Mouse (Mus musculus) neural tube, embryonic 11.5 days (tissue): ENCODE measurements around the gene Rbl2. TPM values are rescaled to one million over a fixed set of nuclear protein-coding genes. Genes with fewer than 3 reads are reported as not detected.

Experiments
- ATAC-seq: fragments of 200-750 bp; cut with Nextera tagmentation; 2 replicates; pipeline ENCODE4 v1.8.0; 2017; ENCODE audit warnings: moderate number of reproducible peaks, mild to moderate bottlenecking, moderate TSS enrichment, moderate library complexity; ENCODE audit not compliant: insufficient read depth, low FRiP score, low TSS enrichment
- DNase-seq: peaks from one replicate; pipeline ENCODE4 v3.0.0-alpha.2; 2015; ENCODE audit warnings: low spot score
- H3K27ac ChIP-seq: fragments of 300-500 bp; sonication (generic); 2 replicates; pipeline ENCODE4 v1.5.1; 2014; ENCODE audit warnings: low read depth, mild to moderate bottlenecking, low read length
- H3K27me3 ChIP-seq: fragments of 300-500 bp; sonication (generic); 2 replicates; pipeline ENCODE4 v1.6.1; 2014; ENCODE audit warnings: mild to moderate bottlenecking, low read length, mixed read lengths; ENCODE audit not compliant: control insufficient read depth, insufficient read depth
- H3K36me3 ChIP-seq: fragments of 300-500 bp; sonication (generic); 2 replicates; pipeline ENCODE4 v1.6.1; 2014; ENCODE audit warnings: mild to moderate bottlenecking, low read length, moderate library complexity, mixed read lengths; ENCODE audit not compliant: control insufficient read depth, insufficient read depth
- H3K4me1 ChIP-seq: fragments of 300-500 bp; sonication (generic); 2 replicates; pipeline ENCODE4 v1.6.1; 2014; ENCODE audit warnings: low read length, mixed read lengths; ENCODE audit not compliant: control insufficient read depth, insufficient read depth
- H3K4me2 ChIP-seq: fragments of 300-500 bp; sonication (generic); 2 replicates; pipeline ENCODE4 v1.6.1; 2014; ENCODE audit warnings: low read depth, mild to moderate bottlenecking, moderate library complexity
- H3K4me3 ChIP-seq: fragments of 300-500 bp; sonication (generic); 2 replicates; pipeline ENCODE4 v1.5.1; 2014; ENCODE audit warnings: low read depth, low read length
- H3K9ac ChIP-seq: fragments of 300-500 bp; sonication (generic); 2 replicates; pipeline ENCODE4 v1.6.1; 2014; ENCODE audit warnings: mild to moderate bottlenecking, low read length
- H3K9me3 ChIP-seq: fragments of 300-500 bp; sonication (generic); 2 replicates; pipeline ENCODE4 v1.6.1; 2016; ENCODE audit warnings: low read length; ENCODE audit not compliant: control insufficient read depth
- WGBS: fragments of 180-500 bp; shearing (Covaris S2); extraction: QIAGEN DNeasy Blood & Tissue Kit; methylation state at CpG from one replicate; pipeline ENCODE4 v1.1.7; 2014; 5-methylcytosine and 5-hydroxymethylcytosine counted together
- polyA plus RNA-seq: library from polyadenylated mRNA; unstranded; fragments of >200 nt; fragmentation: Nextera tagmentation; extraction: Ambion mirVana; gene quantifications from 2 replicates; pipeline ENCODE4 v1.2.1, GENCODE M21; 2014

Gene Rbl2
- 13.4 and 15.7 TPM in 2 replicates for polyA plus RNA-seq

- WGBS = 0% methylated on average over 25 of the region's 25 CpGs
- Histone ChIP-seq H3K4me2 (peak within 1 kb of the TSS; percentile 60), H3K27ac (peak within 1 kb of the TSS; percentile 39), H3K9me3 (no peaks in the 10 kb centered on the region), H3K27me3 (no peaks in the 10 kb centered on the region), H3K36me3 (no peaks in the 10 kb centered on the region), H3K9ac (peak within 1 kb of the TSS; percentile 75), H3K4me3 (peak within 1 kb of the TSS; percentile 82), H3K4me1 (no peaks in the 10 kb centered on the region; the same call in 1 of the 2 replicates)
- ATAC-seq (peak; percentile 94), DNase-seq (peak; percentile 95)
Observed at GRCm38 (mm10) chr8:91069834-91070233, at the start of gene Rbl2. Gene Rbl2 (plus strand): TSS chr8:91070057.

- ATAC-seq = no peak
- 88% methylated on average over 6 of the region's 6 CpGs for WGBS
Observed at GRCm38 (mm10) chr8:91034417-91034816, 35.4 kb upstream of the Rbl2 start.

GRCm38 (mm10) chr8:91036905-91037304, 33.0 kb upstream of the Rbl2 start:
- peaks cover 7% of the 10 kb centered on the region for H3K36me3 ChIP-seq
- no peaks in the 10 kb centered on the region for H3K9me3 ChIP-seq
- no peaks in the 10 kb centered on the region for H3K27me3 ChIP-seq
- 77% methylated on average over 6 of the region's 6 CpGs for WGBS
- no peak overlapping the region for H3K4me2 ChIP-seq
- no peaks in the 10 kb centered on the region for H3K4me1 ChIP-seq
- no peak for ATAC-seq
- H3K4me3 ChIP-seq = no peak overlapping the region
- H3K9ac ChIP-seq = no peak overlapping the region
- DNase-seq = no peak
- no peak overlapping the region for H3K27ac ChIP-seq

More at GRCm38 (mm10) chr8:91034417-91034816, 35.4 kb upstream of the Rbl2 start:
- no peak overlapping the region for H3K27ac ChIP-seq
- no peaks in the 10 kb centered on the region for H3K27me3 ChIP-seq
- no peak for DNase-seq
- H3K9me3 ChIP-seq = no peaks in the 10 kb centered on the region
- no peak overlapping the region for H3K4me2 ChIP-seq
- H3K4me1 ChIP-seq = no peaks in the 10 kb centered on the region
- no peak overlapping the region for H3K9ac ChIP-seq
- H3K36me3 ChIP-seq = peaks cover 7% of the 10 kb centered on the region; the same call in 1 of the 2 replicates
- H3K4me3 ChIP-seq = no peak overlapping the region

- no peak overlapping the region for H3K27ac ChIP-seq
- no peak overlapping the region for H3K4me2 ChIP-seq
- H3K4me1 ChIP-seq = no peaks in the 10 kb centered on the region
- 97% methylated on average over 1 of the region's 1 CpGs for whole genome bisulfite sequencing
- no peaks in the 10 kb centered on the region for H3K9me3 ChIP-seq
- DNase-seq (no peak), ATAC-seq (no peak)
- H3K27me3 ChIP-seq = no peaks in the 10 kb centered on the region
- H3K4me3 ChIP-seq = no peak overlapping the region
- H3K9ac ChIP-seq = no peak overlapping the region
- H3K36me3 ChIP-seq = peaks cover 10% of the 10 kb centered on the region
Observed at GRCm38 (mm10) chr8:91038637-91039036, 31.2 kb upstream of the Rbl2 start.

GRCm38 (mm10) chr8:91046370-91046769, 23.5 kb upstream of the Rbl2 start:
- no peak overlapping the region for H3K9ac ChIP-seq
- no peaks in the 10 kb centered on the region for H3K27me3 ChIP-seq
- no peak overlapping the region for H3K4me2 ChIP-seq
- H3K9me3 ChIP-seq = no peaks in the 10 kb centered on the region
- 91% methylated on average over 4 of the region's 4 CpGs for WGBS
- ATAC-seq = no peak
- peaks cover 19% of the 10 kb centered on the region for H3K36me3 ChIP-seq
- DNase-seq = no peak
- H3K4me1 ChIP-seq = no peaks in the 10 kb centered on the region
- no peak overlapping the region for H3K4me3 ChIP-seq
- no peak overlapping the region for H3K27ac ChIP-seq

- no peaks in the 10 kb centered on the region for H3K9me3 ChIP-seq
- no peaks in the 10 kb centered on the region for H3K4me1 ChIP-seq
- no peak overlapping the region for H3K27ac ChIP-seq
- H3K4me3 ChIP-seq = no peak overlapping the region
- H3K27me3 ChIP-seq = no peaks in the 10 kb centered on the region
- no peak overlapping the region for H3K4me2 ChIP-seq
- 76% methylated on average over 8 of the region's 8 CpGs for WGBS
- peaks cover 8% of the 10 kb centered on the region for H3K36me3 ChIP-seq
- no peak overlapping the region for H3K9ac ChIP-seq
- DNase-seq (peak; percentile 49), ATAC-seq (no peak)
Observed at GRCm38 (mm10) chr8:91051037-91051436, 18.8 kb upstream of the Rbl2 start.

GRCm38 (mm10) chr8:91054418-91054817, 15.4 kb upstream of the Rbl2 start:
- H3K4me2 ChIP-seq = no peak overlapping the region
- H3K36me3 ChIP-seq = peaks cover 2% of the 10 kb centered on the region; the same call in 1 of the 2 replicates
- no peaks in the 10 kb centered on the region for H3K4me1 ChIP-seq
- no peak for DNase-seq
- H3K9me3 ChIP-seq = no peaks in the 10 kb centered on the region
- no peak overlapping the region for H3K4me3 ChIP-seq
- ATAC-seq = no peak
- no peak overlapping the region for H3K9ac ChIP-seq
- no peak overlapping the region for H3K27ac ChIP-seq
- H3K27me3 ChIP-seq = no peaks in the 10 kb centered on the region
- WGBS = 88% methylated on average over 4 of the region's 4 CpGs

- H3K4me1 ChIP-seq = no peaks in the 10 kb centered on the region
- no peak overlapping the region for H3K4me3 ChIP-seq
- no peak for DNase-seq
- no peak overlapping the region for H3K4me2 ChIP-seq
- no peaks in the 10 kb centered on the region for H3K9me3 ChIP-seq
- ATAC-seq = no peak
- WGBS = 70% methylated on average over 3 of the region's 3 CpGs
- H3K9ac ChIP-seq = no peak overlapping the region
- H3K36me3 ChIP-seq = no peaks in the 10 kb centered on the region
- H3K27me3 ChIP-seq = no peaks in the 10 kb centered on the region
- no peak overlapping the region for H3K27ac ChIP-seq
Observed at GRCm38 (mm10) chr8:91056848-91057247, 13.0 kb upstream of the Rbl2 start.

GRCm38 (mm10) chr8:91059086-91059578, 10.7 kb upstream of the Rbl2 start:
- H3K4me3 ChIP-seq = no peak overlapping the region
- no peak overlapping the region for H3K4me2 ChIP-seq
- H3K9me3 ChIP-seq = no peaks in the 10 kb centered on the region
- ATAC-seq = no peak
- H3K27ac ChIP-seq = no peak overlapping the region
- no peaks in the 10 kb centered on the region for H3K4me1 ChIP-seq
- H3K36me3 ChIP-seq = no peaks in the 10 kb centered on the region
- DNase-seq = no peak
- H3K9ac ChIP-seq = no peak overlapping the region
- no peaks in the 10 kb centered on the region for H3K27me3 ChIP-seq
